Mouse (Mus musculus): ENCODE measurements around the gene Lhfpl4.

DNA sequence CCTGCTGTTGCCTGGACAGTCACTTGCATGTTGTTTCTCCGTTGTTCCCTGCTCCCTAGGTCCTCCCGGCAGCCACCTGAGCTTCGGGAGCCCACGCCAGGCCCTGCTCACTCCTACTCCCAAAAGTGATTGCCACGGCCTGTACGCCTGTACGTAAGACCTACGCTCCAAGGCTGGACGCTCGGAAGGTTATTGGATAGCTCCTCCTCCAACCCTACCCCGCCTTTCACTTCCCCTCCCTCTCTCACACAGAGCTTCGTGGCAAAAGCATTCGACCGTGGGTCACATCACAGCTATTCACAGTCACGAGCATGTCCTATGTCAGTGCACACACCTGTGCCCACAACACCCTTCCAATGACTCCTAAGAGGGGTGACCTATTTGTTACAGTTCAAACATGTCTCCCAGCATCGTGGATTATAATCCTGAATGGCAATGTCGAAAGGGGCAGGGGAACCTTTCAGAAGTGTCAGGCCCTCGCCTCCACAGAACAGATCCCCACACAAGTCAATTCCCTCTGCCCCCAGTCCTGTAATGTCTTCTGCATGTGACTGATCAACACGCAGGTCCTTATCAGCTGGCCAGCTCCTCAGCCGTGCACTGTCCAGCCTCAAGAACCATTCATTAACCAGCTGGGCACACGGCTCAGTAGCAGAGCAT lies 10.2 kb downstream of the Lhfpl4 start:
- TF ChIP-seq CTCF (conservative IDR thresholded peaks at IDR 0.05 in 1 of 2, IDR thresholded peaks at IDR 0.05 in 1 of 2; ENCODE audit: low read depth in 2 of 2, low read length in 2 of 2) (no peak), ZMIZ1 (IDR thresholded peaks at IDR 0.05; ENCODE audit: low read depth, low read length) (no peak), MEF2A (IDR thresholded peaks at IDR 0.05; ENCODE audit: borderline replicate concordance, low read depth, low read length) (no peak), JUN (IDR thresholded peaks at IDR 0.05; ENCODE audit: insufficient read depth, low read depth, low read length) (no peak), EP300 (IDR thresholded peaks at IDR 0.05; ENCODE audit: low read length) (no peak), RAD21 (IDR thresholded peaks at IDR 0.05; ENCODE audit: low read depth, low read length) (no peak), POLR2A (IDR thresholded peaks at IDR 0.05; ENCODE audit: low read depth, low read length) (no peak), ZC3H11A (IDR thresholded peaks at IDR 0.05; ENCODE audit: low read depth, low read length) (no peak), GABPA (IDR thresholded peaks at IDR 0.05; ENCODE audit: insufficient replicate concordance, low read depth, low read length) (no peak)

Data from CH12.LX (cell line).